Mouse (Mus musculus) urinary bladder, adult 2 months (tissue): ENCODE results near the gene Snx13. TPM values are rescaled to one million over a fixed set of nuclear protein-coding genes. Genes with fewer than 3 reads are reported as not detected.

Source experiments
- DNase-seq: peaks from one replicate; pipeline ENCODE4 v3.0.0; 2022; ENCODE audit warnings: low spot score
- polyA plus RNA-seq: library from polyadenylated mRNA; depleted of rRNA; stranded (reverse); fragments of >200 nt; gene quantifications from 2 replicates; pipeline ENCODE4 v1.2.3, GENCODE M21; 2012; rRNA removed

The Snx13 gene
- polyA plus RNA-seq, 1 experiment: 14.6 TPM

DNA sequence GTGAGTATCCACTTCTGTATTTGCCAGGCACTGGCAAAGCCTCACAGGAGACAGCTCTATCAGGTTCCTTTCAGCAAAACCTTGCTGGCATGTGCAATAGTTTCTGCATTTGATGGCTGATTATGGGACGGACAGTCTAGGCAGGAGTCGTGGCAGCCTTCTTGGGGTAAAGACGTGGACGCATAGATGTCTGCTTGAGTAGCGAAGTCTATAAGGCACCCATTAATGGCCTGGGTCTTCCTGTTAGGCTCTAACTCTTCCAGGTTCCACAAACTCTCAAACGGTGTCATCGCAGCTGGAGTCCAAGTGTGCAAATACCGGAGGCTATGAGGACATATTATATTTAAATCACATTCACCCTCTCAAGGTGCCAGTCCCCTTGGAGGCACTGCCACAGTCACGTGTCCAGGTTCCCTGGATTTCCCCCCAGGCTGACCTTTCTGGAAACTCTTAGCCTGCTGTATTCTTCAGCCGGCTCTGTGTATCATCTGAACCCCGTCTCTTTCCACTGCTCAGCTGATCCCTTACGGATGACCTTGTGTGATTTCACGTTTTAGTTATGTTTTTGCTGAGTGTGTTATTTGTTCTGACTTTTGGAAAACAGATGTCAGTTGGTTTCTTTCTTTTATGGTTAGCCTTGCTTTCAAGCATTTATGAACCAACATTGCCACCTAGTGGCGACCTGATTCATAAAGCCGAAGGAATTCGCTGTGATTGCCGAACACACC is 144.9 kb downstream of the Snx13 start:
- DNase-seq: no peak

DNA sequence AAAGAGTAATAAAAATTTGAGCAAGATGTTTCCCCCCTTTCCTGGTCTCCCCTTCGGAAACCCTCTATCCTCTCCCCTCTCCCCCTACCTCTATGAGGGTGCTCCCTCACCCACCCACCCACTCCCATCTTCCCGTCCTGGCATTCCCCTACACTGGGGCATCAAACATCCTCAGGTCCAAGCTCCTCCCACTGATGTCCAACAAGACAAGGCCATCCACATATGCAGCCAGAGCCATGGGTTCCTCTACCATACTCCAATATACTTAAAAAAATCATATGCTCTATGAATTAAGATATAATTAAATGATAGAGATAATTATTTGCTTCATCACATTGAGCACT is 145.4 kb downstream of the Snx13 start:
- no peak for DNase-seq

Other genes with a start within 250 kb of the Snx13 start
- 2.7 and 3.1 TPM in 2 replicates for gene Hdac9, start 130.1 kb upstream of the Snx13 start, polyA plus RNA-seq
- gene Prps1l1, start 62.4 kb upstream of the Snx13 start, polyA plus RNA-seq: not detected in 2 replicates